Mouse (Mus musculus): ENCODE data around the gene Pde2a. TPM values are rescaled to one million over a fixed set of nuclear protein-coding genes. Genes with fewer than 3 reads are reported as not detected.

Pde2a gene
- polyA plus RNA-seq, 1 experiment from 2014 or later: 8.9 TPM

DNA sequence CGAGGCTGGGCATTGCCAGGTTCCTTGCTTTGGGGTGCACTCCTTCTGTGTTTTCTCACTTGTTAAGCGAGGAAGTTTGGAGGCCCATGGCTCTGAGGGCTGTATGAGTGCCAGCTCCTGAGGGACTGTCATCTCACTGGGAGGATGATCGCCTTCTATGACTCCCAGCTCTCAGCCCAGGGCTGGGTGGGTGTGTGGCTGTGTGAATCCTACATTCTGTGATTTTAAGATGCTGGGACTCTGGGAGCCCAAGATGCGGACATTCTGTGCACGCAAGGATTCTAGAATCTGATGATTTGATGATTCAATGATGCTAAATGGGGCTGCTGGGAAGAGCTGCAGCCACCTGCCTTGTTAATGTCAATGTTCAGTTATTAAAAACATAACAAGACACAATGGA lies 35.8 kb downstream of the Pde2a start:
- Histone ChIP-seq H3K4me2 (replicated peaks; ENCODE audit: low read depth, low read length) (no peak overlapping the region), H3K4me1 (ENCODE audit: control insufficient read depth, insufficient read depth, low read length) (peaks cover under 1% of the 10 kb centered on the region; the same call in 1 of the 2 replicates), H3K36me3 (ENCODE audit: control insufficient read depth, insufficient read depth, low read length) (no peaks in the 10 kb centered on the region), H3K27me3 (ENCODE audit: control insufficient read depth, insufficient read depth, low read length) (0 out of 2 replicates have a peak, but pooled peaks cover 4% of the 10 kb centered on the region), H3K9me3 (ENCODE audit: control insufficient read depth, low read depth, low read length) (no peaks in the 10 kb centered on the region), H3K27ac (ENCODE audit: low read length) (no peak overlapping the region), H3K4me3 (ENCODE audit: low read depth, low read length) (no peak overlapping the region), H3K9ac (replicated peaks; ENCODE audit: low read depth, low read length) (no peak overlapping the region)
- no peak for ATAC-seq (ENCODE audit: insufficient number of reproducible peaks, insufficient read depth, low FRiP score, low read depth)
- 79% methylated on average over 5 of the region's 5 CpGs for WGBS

DNA sequence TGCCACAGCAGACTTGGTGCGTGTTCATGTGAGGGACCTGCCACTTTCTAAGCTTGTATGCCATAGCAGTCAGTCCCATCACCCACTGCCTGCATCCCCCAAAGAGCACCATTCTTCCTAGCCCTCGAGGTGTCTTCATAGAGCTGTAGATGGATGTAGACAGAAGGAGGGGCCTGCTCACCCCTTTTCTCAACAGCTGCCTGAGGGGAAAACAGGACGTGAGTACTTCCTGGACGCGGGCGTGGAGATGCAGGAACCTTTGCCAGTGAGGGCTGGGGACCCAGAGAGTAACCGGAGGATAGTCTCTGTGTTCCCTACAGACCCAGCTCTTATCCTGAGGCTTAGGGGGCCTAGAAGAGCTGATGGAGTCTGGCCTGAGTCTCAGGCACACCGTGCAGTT lies 36.3 kb downstream of the Pde2a start:
- 49% methylated on average over 8 of the region's 8 CpGs for WGBS
- Histone ChIP-seq H3K9ac (replicated peaks; ENCODE audit: low read depth, low read length) (no peak overlapping the region), H3K36me3 (ENCODE audit: control insufficient read depth, insufficient read depth, low read length) (no peaks in the 10 kb centered on the region), H3K4me2 (replicated peaks; ENCODE audit: low read depth, low read length) (no peak overlapping the region), H3K27me3 (ENCODE audit: control insufficient read depth, insufficient read depth, low read length) (0 out of 2 replicates have a peak, but pooled peaks cover 3% of the 10 kb centered on the region), H3K4me3 (ENCODE audit: low read depth, low read length) (no peak overlapping the region), H3K4me1 (ENCODE audit: control insufficient read depth, insufficient read depth, low read length) (peaks cover 6% of the 10 kb centered on the region; the same call in 1 of the 2 replicates), H3K27ac (ENCODE audit: low read length) (no peak overlapping the region; the same call in 1 of the 2 replicates), H3K9me3 (ENCODE audit: control insufficient read depth, low read depth, low read length) (no peaks in the 10 kb centered on the region)
- no peak for ATAC-seq (ENCODE audit: insufficient number of reproducible peaks, insufficient read depth, low FRiP score, low read depth)

DNA sequence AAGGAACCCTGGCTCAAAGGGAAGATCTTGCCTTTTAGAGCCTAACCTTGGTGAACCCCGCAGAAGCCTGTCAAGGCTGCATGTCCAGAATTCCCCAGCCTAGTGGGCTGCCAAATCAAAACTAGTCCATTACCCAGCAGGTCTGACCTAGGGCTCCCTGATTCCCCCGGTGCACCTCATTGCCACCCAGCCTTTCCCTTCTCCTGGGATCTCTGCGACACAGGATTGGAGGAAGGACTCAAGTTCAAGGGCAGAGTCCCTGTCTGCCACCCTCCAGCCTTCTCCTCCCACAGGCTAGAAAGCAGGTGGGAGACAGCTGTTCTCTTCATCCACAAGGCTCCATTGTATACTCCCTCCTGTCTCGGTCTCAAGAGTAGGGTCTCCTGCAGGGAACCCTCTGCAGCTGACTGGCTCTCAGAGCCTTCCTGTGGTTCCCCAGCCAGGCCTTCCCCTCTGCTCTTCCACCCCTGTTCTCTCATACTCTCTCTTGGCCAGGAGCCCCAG lies 36.8 kb downstream of the Pde2a start:
- no peaks in the 10 kb centered on the region for H3K9me3 ChIP-seq (ENCODE audit: control insufficient read depth, low read depth, low read length)

DNA sequence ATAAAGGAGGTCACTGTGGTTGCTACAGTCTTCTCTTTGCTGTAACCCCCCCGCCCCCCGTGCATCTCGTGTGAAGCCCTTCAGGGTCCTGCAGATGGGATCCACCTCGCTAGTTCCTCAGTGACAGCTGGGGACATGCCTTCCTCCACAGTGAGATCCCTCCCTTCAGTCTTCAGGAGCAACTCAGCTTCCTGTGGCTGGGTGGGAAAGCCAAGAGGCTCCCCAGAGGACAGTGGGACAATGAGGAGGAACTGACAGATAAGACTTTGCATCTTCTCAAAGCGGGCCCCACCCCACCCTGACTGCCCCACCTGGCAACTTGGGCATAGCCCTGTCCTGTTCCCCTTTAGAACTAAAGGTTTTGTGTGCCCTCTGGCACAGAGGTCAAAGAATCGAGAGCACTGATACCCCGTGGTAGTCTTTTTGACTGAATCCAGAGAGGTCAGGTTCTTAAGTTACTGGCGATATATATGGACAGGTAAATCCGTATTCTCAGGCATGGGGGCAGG lies 37.9 kb downstream of the Pde2a start:
- Histone ChIP-seq H3K4me2 (replicated peaks; ENCODE audit: low read depth, low read length) (no peak overlapping the region), H3K4me3 (ENCODE audit: low read depth, low read length) (no peak overlapping the region), H3K27me3 (ENCODE audit: control insufficient read depth, insufficient read depth, low read length) (no peaks in the 10 kb centered on the region), H3K4me1 (ENCODE audit: control insufficient read depth, insufficient read depth, low read length) (peaks cover 6% of the 10 kb centered on the region; the same call in 1 of the 2 replicates), H3K9ac (replicated peaks; ENCODE audit: low read depth, low read length) (no peak overlapping the region), H3K36me3 (ENCODE audit: control insufficient read depth, insufficient read depth, low read length) (no peaks in the 10 kb centered on the region), H3K9me3 (ENCODE audit: control insufficient read depth, low read depth, low read length) (no peaks in the 10 kb centered on the region), H3K27ac (ENCODE audit: low read length) (no peak overlapping the region)
- no peak for ATAC-seq (ENCODE audit: insufficient number of reproducible peaks, insufficient read depth, low FRiP score, low read depth)
- WGBS: 68% methylated on average over 9 of the region's 9 CpGs

More for the DNA sequence above, 36.8 kb downstream of the Pde2a start:
- 58% methylated on average over 4 of the region's 4 CpGs for WGBS
- peaks cover 6% of the 10 kb centered on the region; the same call in 1 of the 2 replicates for H3K4me1 ChIP-seq (ENCODE audit: control insufficient read depth, insufficient read depth, low read length)
- no peak overlapping the region for H3K9ac ChIP-seq (replicated peaks; ENCODE audit: low read depth, low read length)
- no peak overlapping the region for H3K4me2 ChIP-seq (replicated peaks; ENCODE audit: low read depth, low read length)
- 0 out of 2 replicates have a peak, but pooled peaks cover 3% of the 10 kb centered on the region for H3K27me3 ChIP-seq (ENCODE audit: control insufficient read depth, insufficient read depth, low read length)
- no peaks in the 10 kb centered on the region for H3K36me3 ChIP-seq (ENCODE audit: control insufficient read depth, insufficient read depth, low read length)
- ATAC-seq (ENCODE audit: insufficient number of reproducible peaks, insufficient read depth, low FRiP score, low read depth): no peak
- no peak overlapping the region for H3K4me3 ChIP-seq (ENCODE audit: low read depth, low read length)
- peak overlapping the region; percentile 10; the same call in 1 of the 2 replicates for H3K27ac ChIP-seq (ENCODE audit: low read length)

DNA sequence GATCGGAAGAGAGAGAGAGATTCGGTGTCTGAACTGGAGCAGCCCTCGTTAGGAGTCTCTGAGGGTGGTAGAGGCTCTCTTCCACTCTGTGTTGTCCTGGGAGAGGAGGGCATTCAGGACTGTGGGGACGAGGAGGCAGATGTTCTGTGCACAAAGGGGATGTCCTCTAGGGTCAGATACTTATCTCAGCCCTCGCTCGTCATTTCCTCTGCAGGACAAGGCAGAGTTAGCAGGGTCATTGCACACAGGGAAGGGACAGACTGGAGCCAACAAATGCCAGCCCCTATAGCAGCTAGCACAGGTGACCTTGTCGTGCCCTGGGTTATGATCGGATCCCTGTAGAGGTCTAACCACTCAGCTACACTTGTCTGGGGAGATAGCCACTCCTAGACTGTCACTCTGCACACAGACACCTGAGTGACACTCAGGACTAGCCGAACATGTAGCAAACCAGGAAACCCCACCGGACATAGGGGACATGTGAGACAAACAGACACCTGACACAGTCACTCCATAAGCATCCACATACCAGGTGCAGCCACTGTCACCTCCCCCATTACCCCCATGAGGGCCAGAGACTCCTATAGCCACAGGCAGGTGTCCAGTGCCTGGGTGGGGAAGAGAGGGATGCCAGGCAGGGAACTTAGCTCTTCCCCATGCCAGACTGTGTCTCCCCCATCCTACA lies 38.6 kb downstream of the Pde2a start:
- no peak for ATAC-seq (ENCODE audit: insufficient number of reproducible peaks, insufficient read depth, low FRiP score, low read depth)
- H3K4me1 ChIP-seq (ENCODE audit: control insufficient read depth, insufficient read depth, low read length): peaks cover 9% of the 10 kb centered on the region; the same call in 1 of the 2 replicates
- WGBS: 68% methylated on average over 10 of the region's 10 CpGs

DNA sequence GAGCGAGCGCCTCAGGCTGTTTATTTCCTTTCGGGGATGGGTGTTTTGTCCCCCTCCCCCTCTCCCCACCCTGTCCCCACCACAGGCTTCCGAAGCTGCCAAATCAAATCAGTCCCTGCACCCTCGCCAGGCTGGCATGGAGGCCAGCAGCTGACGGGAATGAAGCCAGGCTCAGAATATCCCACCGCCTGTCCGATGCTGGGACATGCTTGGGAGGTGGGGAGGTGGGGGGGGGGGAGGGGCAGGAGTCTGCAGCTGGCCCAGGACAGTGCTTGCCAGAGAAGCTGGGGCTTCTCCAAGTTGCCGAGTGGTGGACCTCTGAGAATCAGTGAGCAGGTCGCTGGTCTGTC lies 39.1 kb downstream of the Pde2a start:
- Histone ChIP-seq H3K27me3 (ENCODE audit: control insufficient read depth, insufficient read depth, low read length) (no peaks in the 10 kb centered on the region), H3K9me3 (ENCODE audit: control insufficient read depth, low read depth, low read length) (no peaks in the 10 kb centered on the region), H3K4me2 (replicated peaks; ENCODE audit: low read depth, low read length) (no peak overlapping the region), H3K36me3 (ENCODE audit: control insufficient read depth, insufficient read depth, low read length) (no peaks in the 10 kb centered on the region), H3K27ac (ENCODE audit: low read length) (no peak overlapping the region), H3K9ac (replicated peaks; ENCODE audit: low read depth, low read length) (no peak overlapping the region), H3K4me1 (ENCODE audit: control insufficient read depth, insufficient read depth, low read length) (peaks cover 14% of the 10 kb centered on the region; the same call in 1 of the 2 replicates), H3K4me3 (ENCODE audit: low read depth, low read length) (no peak overlapping the region)
- WGBS: 47% methylated on average over 10 of the region's 10 CpGs
- ATAC-seq (ENCODE audit: insufficient number of reproducible peaks, insufficient read depth, low FRiP score, low read depth): no peak

More for the DNA sequence above, 38.6 kb downstream of the Pde2a start:
- Histone ChIP-seq H3K9me3 (ENCODE audit: control insufficient read depth, low read depth, low read length) (no peaks in the 10 kb centered on the region), H3K4me3 (ENCODE audit: low read depth, low read length) (no peak overlapping the region), H3K36me3 (ENCODE audit: control insufficient read depth, insufficient read depth, low read length) (no peaks in the 10 kb centered on the region), H3K4me2 (replicated peaks; ENCODE audit: low read depth, low read length) (no peak overlapping the region), H3K27me3 (ENCODE audit: control insufficient read depth, insufficient read depth, low read length) (no peaks in the 10 kb centered on the region), H3K27ac (ENCODE audit: low read length) (no peak overlapping the region), H3K9ac (replicated peaks; ENCODE audit: low read depth, low read length) (no peak overlapping the region)

DNA sequence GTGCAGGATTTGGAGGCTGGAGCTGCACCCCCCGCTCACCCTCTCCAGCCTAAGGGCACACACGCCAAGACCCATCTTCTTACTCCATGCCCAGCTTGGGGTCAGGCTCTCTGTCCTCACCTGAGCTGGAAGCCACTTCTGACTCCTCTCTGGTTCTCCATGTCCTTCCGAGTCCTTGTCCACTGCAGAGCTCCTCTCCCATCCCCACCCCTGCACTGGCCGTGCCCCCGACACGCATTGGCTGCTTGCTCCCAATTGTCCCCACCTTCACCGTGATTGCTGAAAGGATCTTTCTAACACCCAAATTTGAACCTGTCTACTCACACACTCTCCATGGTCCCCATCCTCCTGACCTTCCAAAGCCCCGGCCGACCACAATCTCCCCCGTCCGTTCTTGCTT lies 40.1 kb downstream of the Pde2a start:
- no peaks in the 10 kb centered on the region for H3K27me3 ChIP-seq (ENCODE audit: control insufficient read depth, insufficient read depth, low read length)
- H3K9ac ChIP-seq (replicated peaks; ENCODE audit: low read depth, low read length): no peak overlapping the region
- H3K27ac ChIP-seq (ENCODE audit: low read length): no peak overlapping the region
- no peaks in the 10 kb centered on the region for H3K36me3 ChIP-seq (ENCODE audit: control insufficient read depth, insufficient read depth, low read length)
- no peak overlapping the region for H3K4me3 ChIP-seq (ENCODE audit: low read depth, low read length)
- WGBS: 70% methylated on average over 11 of the region's 11 CpGs
- peaks cover 16% of the 10 kb centered on the region; the same call in 1 of the 2 replicates for H3K4me1 ChIP-seq (ENCODE audit: control insufficient read depth, insufficient read depth, low read length)
- no peak overlapping the region for H3K4me2 ChIP-seq (replicated peaks; ENCODE audit: low read depth, low read length)
- ATAC-seq (ENCODE audit: insufficient number of reproducible peaks, insufficient read depth, low FRiP score, low read depth): no peak
- no peaks in the 10 kb centered on the region for H3K9me3 ChIP-seq (ENCODE audit: control insufficient read depth, low read depth, low read length)

DNA sequence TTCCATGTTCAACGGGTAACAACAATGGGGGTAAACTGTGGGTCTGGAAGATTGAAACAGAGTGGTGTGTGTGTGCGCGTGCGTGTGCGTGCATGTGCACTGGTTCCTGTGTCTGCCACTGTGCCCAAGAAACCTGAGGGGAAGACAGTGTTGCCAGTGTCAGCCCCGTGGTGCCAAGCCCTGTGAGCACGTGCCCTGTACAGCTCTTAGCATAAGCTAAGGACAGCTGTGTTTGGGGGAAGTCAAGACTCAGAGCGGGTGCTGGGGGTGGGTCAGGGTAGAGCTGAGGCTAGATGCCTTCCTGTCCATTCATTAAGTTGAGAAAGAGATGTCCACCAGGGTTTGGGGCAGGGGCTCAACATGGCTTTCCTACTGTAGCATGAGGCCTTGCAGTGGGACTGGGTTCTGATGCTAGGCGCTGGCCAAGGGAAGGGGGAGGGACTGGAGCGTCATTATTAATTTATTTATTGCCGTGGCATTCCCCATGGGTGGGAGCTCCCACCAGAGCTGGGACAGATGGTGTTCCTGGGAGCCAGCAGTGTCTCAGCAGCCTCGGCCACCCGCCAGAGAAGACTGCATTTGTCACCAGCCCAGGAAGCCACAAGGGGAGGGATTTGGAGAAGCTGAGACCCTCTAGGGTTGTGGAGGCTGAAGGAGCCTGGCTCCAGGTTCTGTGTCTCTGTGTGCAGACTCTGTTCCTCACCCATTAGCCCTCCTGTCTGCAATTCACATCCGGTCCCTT lies 41.0 kb downstream of the Pde2a start:
- 67% methylated on average over 14 of the region's 14 CpGs for WGBS
- Histone ChIP-seq H3K27me3 (ENCODE audit: control insufficient read depth, insufficient read depth, low read length) (no peaks in the 10 kb centered on the region), H3K4me3 (ENCODE audit: low read depth, low read length) (no peak overlapping the region), H3K9me3 (ENCODE audit: control insufficient read depth, low read depth, low read length) (no peaks in the 10 kb centered on the region), H3K27ac (ENCODE audit: low read length) (no peak overlapping the region), H3K36me3 (ENCODE audit: control insufficient read depth, insufficient read depth, low read length) (no peaks in the 10 kb centered on the region), H3K4me1 (ENCODE audit: control insufficient read depth, insufficient read depth, low read length) (peaks cover 16% of the 10 kb centered on the region; the same call in 1 of the 2 replicates), H3K4me2 (replicated peaks; ENCODE audit: low read depth, low read length) (no peak overlapping the region), H3K9ac (replicated peaks; ENCODE audit: low read depth, low read length) (no peak overlapping the region)
- no peak for ATAC-seq (ENCODE audit: insufficient number of reproducible peaks, insufficient read depth, low FRiP score, low read depth)

Measured in stomach, embryonic 14.5 days (tissue).